Mouse (Mus musculus) central nervous system, embryonic 11.5 days (tissue): Measurements from ENCODE around the gene Zfp706. TPM values are rescaled to one million over a fixed set of nuclear protein-coding genes. Genes with fewer than 3 reads are reported as not detected.

Source experiments
- polyA plus RNA-seq: library from polyadenylated mRNA; depleted of rRNA; stranded (reverse); fragments of >200 nt; gene quantifications from 2 replicates; pipeline ENCODE4 v1.2.3, GENCODE M21; 2012; rRNA removed

The Zfp706 gene
- 40.6 and 107 TPM in 2 replicates for polyA plus RNA-seq

DNA sequence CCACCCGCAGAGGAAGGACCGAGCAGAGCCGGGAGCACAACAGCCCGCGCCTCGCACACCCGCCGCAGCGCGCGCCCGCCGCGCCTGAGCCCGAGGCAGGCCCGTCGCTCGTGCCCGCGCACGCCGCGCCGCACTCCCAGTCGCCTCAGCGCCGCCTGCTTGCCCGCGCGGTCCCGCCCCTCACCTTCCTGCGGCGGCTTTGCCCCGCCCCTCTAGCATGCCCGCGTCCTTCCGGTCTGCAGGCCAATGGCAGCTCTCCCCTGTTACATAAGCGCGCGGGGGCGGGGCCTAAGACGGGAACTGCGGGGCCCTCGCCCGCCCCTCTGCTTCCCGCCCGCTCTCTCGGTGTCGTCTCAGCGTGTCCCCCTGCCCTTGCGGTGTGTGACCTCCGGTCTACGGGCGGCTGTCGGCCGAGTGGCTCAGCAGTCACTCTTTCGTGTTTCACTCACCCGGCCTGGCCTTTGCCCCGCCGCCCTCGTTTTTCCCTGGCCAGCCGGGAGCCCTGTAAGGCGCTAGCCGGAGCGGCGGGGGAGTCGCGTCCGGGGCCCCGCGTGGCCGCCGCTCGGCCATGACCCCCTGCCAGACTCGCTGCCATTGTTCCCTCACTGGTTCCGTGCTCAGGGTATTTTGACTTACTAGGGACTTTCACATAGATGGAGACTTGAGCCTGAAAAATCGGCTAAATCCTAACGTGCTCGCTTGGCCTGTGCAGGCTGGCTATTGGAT lies at the start of gene Zfp706:
TSS of gene Zfp706 (minus strand) at position 541 of the 726 bp plus-strand sequence.

